Mouse (Mus musculus) embryonic fibroblast, embryonic 13.5 days (primary cell): ENCODE measurements around the gene Tdo2.

Experiments
- CTCF ChIP-seq: IDR thresholded peaks from 2 replicates; pipeline ENCODE4 v1.5.1; 2011; ENCODE audit warnings: mild to moderate bottlenecking, control low read depth, low read length, moderate library complexity, borderline replicate concordance; ENCODE audit not compliant: insufficient read depth
- POLR2A ChIP-seq: IDR thresholded peaks from 2 replicates; pipeline ENCODE4 v1.6.1; 2011; ENCODE audit warnings: low read depth, mild to moderate bottlenecking, control low read depth, low read length, moderate library complexity

- TF ChIP-seq CTCF (no peak), POLR2A (no peak)
Observed at GRCm38 (mm10) chr3:81964596-81964995, 11.4 kb downstream of the Tdo2 start.
